Mouse (Mus musculus): ENCODE measurements around the gene Akr1c13. TPM values are rescaled to one million over a fixed set of nuclear protein-coding genes. Genes with fewer than 3 reads are reported as not detected.
"Not testable (repeated sequence)": the region's sequence is repeated elsewhere in the genome, so short reads cannot be mapped to it uniquely, and the experiment has no call there.

Akr1c13 gene
- 46.1 TPM for polyA plus RNA-seq (2021)

- H3K27me3 ChIP-seq = no peaks in the 10 kb centered on the region
- DNase-seq (ENCODE audit: low read depth, low spot score) (peak; percentile 95), ATAC-seq (peak; percentile 80)
- ChIA-PET CTCF (no interaction called here), POLR2A (no interaction called here)
- TF ChIP-seq CTCF (IDR thresholded peaks at IDR 0.05) = no peak
- in situ Hi-C loops (cut with MboI; ENCODE audit: low pct_unique_long_range_greater_than_20kb) = no loop called here
Measured at GRCm38 (mm10) chr13:4190904-4191303, at the start of gene Akr1c13. Gene Akr1c13 (plus strand): TSS chr13:4191150.

GRCm38 (mm10) chr13:4144261-4144660 lies 46.7 kb upstream of the Akr1c13 start:
- ATAC-seq (no peak), DNase-seq (ENCODE audit: low read depth, low spot score) (no peak)
- in situ Hi-C loops (cut with MboI; ENCODE audit: low pct_unique_long_range_greater_than_20kb) = no loop called here
- no peak for TF ChIP-seq CTCF (IDR thresholded peaks at IDR 0.05)
- H3K27me3 ChIP-seq = no peaks in the 10 kb centered on the region
- ChIA-PET CTCF (no interaction called here), POLR2A (no interaction called here)

- ChIA-PET CTCF (no interaction called here), POLR2A (no interaction called here)
- in situ Hi-C loops (cut with MboI; ENCODE audit: low pct_unique_long_range_greater_than_20kb) = no loop called here
- DNase-seq (ENCODE audit: low read depth, low spot score) (peak; percentile 35), ATAC-seq (peak; percentile 94)
- TF ChIP-seq CTCF (IDR thresholded peaks at IDR 0.05) = no peak
- H3K27me3 ChIP-seq = no peaks in the 10 kb centered on the region
Measured at GRCm38 (mm10) chr13:4150518-4150917, 40.4 kb upstream of the Akr1c13 start, which contains the start of gene Akr1c18. Gene Akr1c18 (minus strand): TSS chr13:4150654.

GRCm38 (mm10) chr13:4152908-4153307 lies 38.0 kb upstream of the Akr1c13 start:
- no peaks in the 10 kb centered on the region for H3K27me3 ChIP-seq
- in situ Hi-C loops (cut with MboI; ENCODE audit: low pct_unique_long_range_greater_than_20kb) = no loop called here
- DNase-seq (ENCODE audit: low read depth, low spot score) = no peak
- no peak for TF ChIP-seq CTCF (IDR thresholded peaks at IDR 0.05)
- peak; percentile 24 for ATAC-seq
- ChIA-PET POLR2A (no interaction called here), CTCF (no interaction called here)

- no peaks in the 10 kb centered on the region for H3K27me3 ChIP-seq
- ChIA-PET POLR2A (no interaction called here), CTCF (no interaction called here)
- no peak for TF ChIP-seq CTCF (IDR thresholded peaks at IDR 0.05)
- ATAC-seq = no peak
- in situ Hi-C loops (cut with MboI; ENCODE audit: low pct_unique_long_range_greater_than_20kb) = no loop called here
- DNase-seq (ENCODE audit: low read depth, low spot score) = no peak
Measured at GRCm38 (mm10) chr13:4153593-4153992, 37.4 kb upstream of the Akr1c13 start.

- ATAC-seq (no peak), DNase-seq (ENCODE audit: low read depth, low spot score) (no peak)
- TF ChIP-seq CTCF (IDR thresholded peaks at IDR 0.05) = no peak
- ChIA-PET POLR2A (interaction anchor here (0.7 kb wide), 1 partner anchor 857 kb away, joined by 5 read pairs; no protein-coding TSS in a partner anchor), CTCF (interaction anchor here (0.6 to 1.6 kb wide), 2 partner anchors 15 to 561 kb away, joined by 3 to 5 read pairs; no protein-coding TSS in a partner anchor)
- H3K27me3 ChIP-seq = no peaks in the 10 kb centered on the region
- in situ Hi-C loops (cut with MboI; ENCODE audit: low pct_unique_long_range_greater_than_20kb) = no loop called here
Measured at GRCm38 (mm10) chr13:4155286-4155685, 35.7 kb upstream of the Akr1c13 start.

GRCm38 (mm10) chr13:4168006-4168405 lies 22.9 kb upstream of the Akr1c13 start:
- ATAC-seq (no peak), DNase-seq (ENCODE audit: low read depth, low spot score) (no peak)
- no peaks in the 10 kb centered on the region for H3K27me3 ChIP-seq
- in situ Hi-C loops (cut with MboI; ENCODE audit: low pct_unique_long_range_greater_than_20kb) = no loop called here
- ChIA-PET CTCF (no interaction called here), POLR2A (no interaction called here)
- no peak for TF ChIP-seq CTCF (IDR thresholded peaks at IDR 0.05)

- no peak for TF ChIP-seq CTCF (IDR thresholded peaks at IDR 0.05)
- ATAC-seq (no peak), DNase-seq (ENCODE audit: low read depth, low spot score) (no peak)
- ChIA-PET POLR2A (no interaction called here), CTCF (no interaction called here)
- in situ Hi-C loops (cut with MboI; ENCODE audit: low pct_unique_long_range_greater_than_20kb) = no loop called here
- no peaks in the 10 kb centered on the region for H3K27me3 ChIP-seq
Measured at GRCm38 (mm10) chr13:4172978-4173377, 18.0 kb upstream of the Akr1c13 start.

GRCm38 (mm10) chr13:4181321-4181720 lies 9.6 kb upstream of the Akr1c13 start:
- in situ Hi-C loops (cut with MboI; ENCODE audit: low pct_unique_long_range_greater_than_20kb); DNase-seq (ENCODE audit: low read depth, low spot score); H3K27me3 ChIP-seq; ATAC-seq; POLR2A ChIA-PET: not testable (repeated sequence)
- CTCF ChIA-PET = interaction anchor here (0.6 kb wide), 1 partner anchor 52 kb away, joined by 3 read pairs; no protein-coding TSS in a partner anchor

GRCm38 (mm10) chr13:4183116-4183515 lies 7.8 kb upstream of the Akr1c13 start:
- no peaks in the 10 kb centered on the region for H3K27me3 ChIP-seq
- DNase-seq (ENCODE audit: low read depth, low spot score) = no peak
- ChIA-PET CTCF (no interaction called here), POLR2A (no interaction called here)
- ATAC-seq = no peak
- no peak for TF ChIP-seq CTCF (IDR thresholded peaks at IDR 0.05)
- in situ Hi-C loops (cut with MboI; ENCODE audit: low pct_unique_long_range_greater_than_20kb) = no loop called here

- in situ Hi-C loops (cut with MboI; ENCODE audit: low pct_unique_long_range_greater_than_20kb) = loop anchor here (5.0 kb wide), 4 partner anchors 55 to 420 kb away; partner anchors contain the start of gene Akr1e1
- POLR2A ChIA-PET; DNase-seq (ENCODE audit: low read depth, low spot score): not testable (repeated sequence)
Measured at GRCm38 (mm10) chr13:4186641-4187411, 4.1 kb upstream of the Akr1c13 start.

More at GRCm38 (mm10) chr13:4186641-4187411, 4.1 kb upstream of the Akr1c13 start:
- CTCF ChIA-PET = interaction anchor here (2.5 kb wide), 1 partner anchor 95 kb away, joined by 11 read pairs; no protein-coding TSS in a partner anchor
- TF ChIP-seq CTCF (IDR thresholded peaks at IDR 0.05) = peak; percentile 68
- not testable (repeated sequence) for H3K27me3 ChIP-seq, ATAC-seq
